Mouse (Mus musculus): Measurements from ENCODE around the gene Stxbp5.

The Stxbp5 gene

GRCm38 (mm10) chr10:9760264-9760663 lies 140.6 kb downstream of the Stxbp5 start:
- in situ Hi-C loops (cut with MboI, MseI): no loop called here

DNA sequence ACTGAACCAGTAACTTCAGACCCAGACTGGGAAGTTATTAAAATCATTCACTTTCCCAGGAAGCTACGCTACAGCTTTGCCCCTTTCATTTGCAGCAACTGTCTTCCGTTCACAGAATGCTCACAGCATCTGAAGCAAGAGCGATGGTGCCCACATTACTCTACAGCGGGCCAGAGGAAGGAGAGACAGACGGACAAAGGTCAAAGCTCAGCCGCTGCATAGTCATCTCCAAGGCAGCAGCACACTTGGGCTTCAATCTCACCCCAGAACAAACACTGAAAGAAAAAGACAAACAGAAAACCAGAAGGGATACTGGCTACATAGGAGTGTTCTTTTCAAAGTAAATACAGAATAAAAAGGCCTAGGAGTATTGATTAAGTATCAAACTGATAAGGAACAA lies 144.3 kb downstream of the Stxbp5 start:
- in situ Hi-C loops (cut with MboI, MseI): loop anchor here (10.0 kb wide), 1 partner anchor 182 kb away; no protein-coding TSS in a partner anchor

GRCm38 (mm10) chr10:9754893-9755541 lies 145.9 kb downstream of the Stxbp5 start:
- in situ Hi-C loops (cut with MboI, MseI): loop anchor here (10.0 kb wide), 1 partner anchor 180 kb away; no protein-coding TSS in a partner anchor

DNA sequence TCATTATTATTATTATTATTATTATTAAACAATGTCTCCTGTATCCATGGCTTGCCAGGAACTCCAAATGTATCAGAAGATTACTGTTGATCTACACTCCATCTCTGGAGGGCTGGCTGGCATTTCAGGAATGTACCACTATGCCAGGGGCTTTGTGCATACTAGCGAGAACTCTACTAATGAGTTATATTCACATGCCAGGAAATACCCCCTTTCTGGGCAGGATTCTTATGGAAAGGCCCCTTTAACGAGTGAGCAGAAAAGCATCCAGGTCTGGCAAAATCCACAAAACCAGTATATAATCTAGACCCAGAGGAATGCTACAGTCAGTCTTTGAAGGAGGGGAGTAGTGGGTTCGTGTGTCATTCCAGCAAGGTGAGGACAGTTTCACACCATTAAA lies 167.0 kb downstream of the Stxbp5 start:
- in situ Hi-C loops (cut with MboI, MseI): no loop called here

- in situ Hi-C loops (cut with MboI, MseI): no loop called here
Observed at GRCm38 (mm10) chr10:9732065-9732749, 168.7 kb downstream of the Stxbp5 start.

DNA sequence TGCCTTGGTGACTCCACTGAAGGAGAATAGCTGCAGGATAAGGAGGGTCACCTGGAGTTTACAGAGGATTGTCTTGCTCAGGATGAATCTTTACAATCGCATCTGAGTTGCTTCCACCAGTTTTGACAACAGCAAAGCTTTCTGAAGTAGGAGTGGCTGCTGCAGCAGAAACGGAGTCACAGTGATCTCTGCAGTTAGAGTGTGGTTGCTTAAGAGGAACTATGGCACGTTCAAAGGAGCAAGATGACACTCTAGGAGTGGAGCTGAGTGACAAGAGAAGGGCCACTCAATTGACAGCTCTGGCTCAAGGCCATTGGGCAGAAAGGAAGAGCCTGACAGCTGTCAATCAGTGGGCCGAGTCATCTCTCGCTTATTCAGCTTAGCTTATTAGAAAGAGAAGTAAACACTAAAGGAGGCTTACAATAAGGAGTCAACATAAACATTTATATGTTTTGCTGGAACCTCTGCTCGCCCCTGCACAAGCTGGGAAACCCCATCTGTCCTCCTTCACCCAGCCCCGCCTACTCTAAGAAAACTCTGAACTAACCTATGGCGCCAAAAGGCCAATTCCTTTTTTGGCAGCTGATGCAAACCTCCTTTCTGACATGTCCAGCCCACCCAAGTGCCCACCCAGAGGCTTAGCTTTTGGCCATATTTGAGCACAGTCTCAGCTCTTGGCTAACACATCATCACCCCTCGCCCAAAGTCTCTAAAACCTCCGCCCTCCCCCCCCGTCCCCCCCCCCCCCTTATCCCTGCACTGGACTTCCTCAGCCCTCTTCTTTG lies 178.2 kb downstream of the Stxbp5 start:
- in situ Hi-C loops (cut with MboI, MseI): no loop called here

DNA sequence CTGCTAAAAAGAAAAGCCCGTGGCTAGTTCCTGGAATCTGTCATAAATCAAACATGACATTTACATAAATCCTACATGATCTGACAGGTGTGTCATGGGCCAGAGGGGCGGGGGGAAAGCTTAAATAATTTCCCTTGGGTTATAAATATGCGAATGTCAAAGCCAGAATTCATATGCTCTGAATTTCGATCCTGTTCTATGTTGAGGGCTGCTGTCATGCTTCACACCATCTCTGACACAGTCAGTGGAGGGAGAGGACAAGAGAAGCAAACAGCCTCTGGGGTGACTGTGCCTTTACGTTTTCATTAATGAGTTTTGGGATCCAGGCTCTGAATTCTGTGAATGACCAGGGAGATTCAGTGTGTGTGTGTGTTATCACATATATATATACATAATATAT lies 180.9 kb downstream of the Stxbp5 start:
- in situ Hi-C loops (cut with MboI, MseI): no loop called here

- in situ Hi-C loops (cut with MboI, MseI): no loop called here
Observed at GRCm38 (mm10) chr10:9718086-9718485, 182.8 kb downstream of the Stxbp5 start.

Data from T-helper 1 cell (primary cell).